Mouse (Mus musculus) urinary bladder, postnatal 25 days (tissue): ENCODE data around the gene Iqschfp.

Experiments used
- DNase-seq: peaks from one replicate; pipeline ENCODE4 v3.0.0; 2022; ENCODE audit warnings: low spot score

Gene Iqschfp

DNA sequence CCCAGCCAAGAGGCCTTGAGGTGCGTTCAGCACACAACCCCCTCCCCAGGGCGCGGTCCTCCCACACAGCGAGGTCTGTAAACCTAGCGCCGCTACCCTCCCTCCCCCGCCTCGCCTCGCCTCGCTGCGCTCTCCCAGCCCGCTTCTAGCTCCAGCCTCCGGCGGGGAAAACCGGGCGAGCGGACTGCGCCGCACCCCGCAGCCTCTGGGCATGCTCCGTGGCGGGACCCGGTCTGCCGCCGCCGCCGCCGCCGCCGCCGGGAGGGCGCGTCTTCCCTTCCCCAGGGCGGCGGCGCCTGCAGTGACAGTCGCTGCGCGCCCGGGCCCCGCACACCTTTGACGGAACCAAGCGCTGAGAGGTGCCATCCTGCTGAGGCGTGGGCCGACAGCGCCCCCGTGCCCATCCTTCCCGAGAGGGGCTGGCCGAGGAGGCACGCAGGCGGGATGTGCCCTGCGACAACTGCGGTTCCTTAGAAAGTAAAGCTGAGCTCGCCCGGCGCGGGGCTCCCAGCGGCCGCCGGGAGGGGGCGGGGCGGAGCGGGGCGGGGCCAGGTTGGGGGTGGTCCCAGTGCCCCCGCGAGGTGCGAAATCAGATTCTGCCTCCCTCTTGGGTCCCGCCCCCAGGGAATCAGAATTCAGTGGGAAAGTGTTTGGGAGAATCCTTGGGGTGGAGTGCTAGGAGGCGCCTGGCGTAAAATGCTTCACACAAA lies 601.7 kb downstream of the Iqschfp start:
- peak; percentile 57 for DNase-seq

DNA sequence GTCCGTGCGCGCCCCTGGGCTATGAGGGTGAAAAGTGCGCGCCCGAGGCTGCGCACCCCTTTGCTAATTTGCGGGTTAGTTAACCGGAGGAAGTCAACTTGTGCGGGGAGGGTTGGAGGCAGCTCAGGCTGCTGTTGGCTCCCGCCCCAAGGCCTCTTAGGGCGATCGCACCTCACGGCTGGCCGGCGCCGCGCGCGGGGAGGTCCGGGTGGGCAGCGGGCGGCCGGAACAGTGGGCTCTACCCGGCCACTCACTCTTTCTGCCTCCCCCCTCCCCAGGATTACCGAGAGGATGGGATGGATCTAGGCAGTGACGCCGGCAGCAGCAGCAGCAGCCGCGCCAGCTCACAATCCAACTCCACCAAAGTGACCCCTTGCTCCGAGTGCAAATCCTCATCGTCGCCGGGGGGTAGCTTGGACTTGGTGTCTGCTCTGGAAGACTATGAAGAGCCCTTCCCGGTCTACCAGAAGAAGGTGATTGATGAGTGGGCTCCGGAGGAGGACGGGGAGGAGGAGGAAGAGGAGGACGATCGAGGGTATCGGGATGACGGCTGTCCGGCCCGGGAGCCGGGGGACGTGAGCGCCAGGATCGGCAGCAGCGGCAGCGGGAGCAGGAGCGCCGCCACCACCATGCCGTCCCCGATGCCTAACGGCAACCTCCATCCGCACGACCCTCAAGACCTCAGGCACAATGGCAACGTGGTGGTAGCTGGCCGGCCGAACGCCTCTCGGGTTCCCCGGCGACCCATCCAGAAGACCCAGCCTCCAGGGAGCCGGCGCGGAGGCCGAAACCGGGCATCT lies 602.5 kb downstream of the Iqschfp start:
- peak; percentile 29 for DNase-seq

DNA sequence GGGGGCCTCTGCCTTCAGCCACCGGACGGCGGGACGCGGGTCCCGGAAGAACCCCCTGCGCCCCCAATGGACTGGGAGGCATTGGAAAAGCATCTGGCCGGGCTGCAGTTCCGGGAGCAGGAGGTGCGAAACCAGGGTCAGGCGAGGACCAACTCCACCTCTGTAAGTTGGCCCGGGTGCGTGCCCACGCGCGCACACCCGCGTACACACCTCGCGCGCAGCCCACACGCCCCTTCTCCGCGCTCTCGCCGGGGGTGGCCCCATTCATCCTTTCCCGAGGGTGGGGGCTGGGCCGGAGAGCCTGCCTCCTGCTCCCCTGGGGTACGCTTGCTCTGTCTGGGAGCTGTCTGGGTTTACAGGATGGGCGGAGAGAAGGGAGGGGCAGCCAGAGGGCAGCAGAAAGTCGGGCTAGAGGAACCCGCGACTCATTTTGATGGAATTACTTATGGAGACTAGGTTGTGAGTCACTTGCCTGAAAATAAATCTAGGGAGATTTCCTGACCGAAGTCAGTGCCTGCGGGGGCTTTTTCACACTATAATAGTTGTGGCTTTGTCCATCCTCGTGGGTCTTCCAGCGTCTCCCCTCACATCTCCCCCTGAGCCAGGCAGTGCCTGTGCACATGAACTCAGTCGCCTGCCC lies 603.2 kb downstream of the Iqschfp start:
- DNase-seq, result peak; percentile 34

DNA sequence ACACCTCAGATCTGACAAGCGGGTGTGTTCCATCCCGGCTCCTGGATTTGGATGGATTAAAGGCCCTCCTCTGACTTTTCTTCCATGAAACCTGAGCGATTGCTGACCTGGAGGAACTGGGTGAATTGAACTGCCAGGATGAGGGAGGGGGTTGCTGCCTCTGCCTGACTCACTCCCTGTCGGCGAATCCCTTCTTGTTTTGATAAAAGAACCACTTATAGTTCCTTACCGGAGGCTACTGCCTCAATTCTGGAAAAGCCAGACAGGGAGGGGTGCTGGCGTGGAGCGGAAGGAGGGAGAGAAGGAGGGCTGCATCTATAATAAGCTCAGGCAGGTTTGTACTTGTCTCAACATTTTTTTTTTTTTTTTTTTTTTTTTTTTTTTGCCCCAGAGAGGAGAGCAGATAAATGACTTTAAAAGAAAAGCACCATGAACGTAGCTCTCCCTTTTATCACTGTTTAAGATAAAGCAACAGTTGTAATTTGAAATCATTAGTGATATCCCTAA lies 603.8 kb downstream of the Iqschfp start:
- DNase-seq, result peak; percentile 16

DNA sequence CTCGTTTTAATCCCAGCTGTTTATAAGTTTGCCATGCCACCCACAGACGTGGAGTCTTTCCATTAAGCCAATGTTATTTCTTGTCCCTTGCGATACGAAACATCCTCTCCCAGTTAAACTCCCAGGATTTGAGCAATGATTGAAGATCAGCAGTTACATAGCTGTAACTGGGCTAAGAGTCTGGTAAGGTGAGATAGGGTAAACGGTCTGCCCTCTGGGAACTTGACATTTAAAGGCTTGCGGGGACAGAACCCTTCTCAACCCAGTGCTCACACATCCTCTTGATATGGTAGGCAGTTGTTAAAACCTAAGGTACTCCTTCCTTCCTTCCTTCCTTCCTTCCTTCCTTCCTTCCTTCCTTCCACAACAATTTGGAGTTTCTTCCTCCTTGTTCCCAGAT lies 604.5 kb downstream of the Iqschfp start:
- DNase-seq, result no peak

DNA sequence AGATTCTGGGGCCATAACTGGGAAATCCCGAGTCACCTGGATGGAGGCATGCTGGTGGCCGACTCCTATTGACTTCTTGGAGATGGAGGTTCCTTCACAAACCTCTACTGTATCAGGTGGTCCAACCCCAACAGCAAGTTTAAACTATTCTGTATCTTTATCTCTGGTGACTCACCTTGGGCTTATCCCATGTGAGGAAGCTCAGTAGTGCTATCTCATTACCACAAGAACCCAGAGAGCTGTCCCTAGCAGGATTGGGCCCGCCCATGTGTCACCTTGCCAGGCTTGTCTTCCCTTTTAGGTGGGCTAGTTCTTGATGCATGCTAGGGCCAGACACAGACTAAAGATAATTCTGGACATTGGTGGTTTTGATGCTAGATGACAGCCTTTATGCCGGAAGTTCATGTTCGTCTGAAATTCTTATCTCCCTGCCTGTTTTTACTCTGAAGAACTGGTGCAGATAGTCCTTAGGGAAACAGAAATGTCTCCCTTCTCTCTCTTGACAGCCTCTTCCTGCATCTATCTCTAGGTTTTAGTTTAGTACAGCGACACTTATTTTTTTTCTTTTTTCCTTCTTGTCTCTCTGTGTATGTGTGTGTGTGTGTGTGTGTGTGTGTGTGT lies 607.6 kb downstream of the Iqschfp start:
- DNase-seq, result no peak

DNA sequence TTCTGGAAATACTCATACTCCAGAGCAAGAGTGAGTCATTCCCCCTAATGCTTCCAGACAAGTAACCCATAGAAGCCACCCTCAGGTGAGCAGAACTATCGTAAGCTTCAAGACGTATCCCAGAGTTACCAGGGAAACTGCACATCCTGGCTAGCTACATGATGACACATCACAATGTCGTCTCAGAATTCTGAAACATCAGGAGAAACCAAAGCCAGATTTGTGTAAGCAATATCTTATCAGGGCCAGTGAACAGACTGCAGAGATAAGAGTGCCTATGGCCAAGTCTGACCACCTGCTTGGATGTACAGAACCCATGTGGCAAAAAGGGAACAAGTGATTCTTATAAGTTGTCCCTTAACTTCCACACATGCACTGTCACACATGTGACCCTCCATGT lies 612.8 kb downstream of the Iqschfp start:
- no peak for DNase-seq

DNA sequence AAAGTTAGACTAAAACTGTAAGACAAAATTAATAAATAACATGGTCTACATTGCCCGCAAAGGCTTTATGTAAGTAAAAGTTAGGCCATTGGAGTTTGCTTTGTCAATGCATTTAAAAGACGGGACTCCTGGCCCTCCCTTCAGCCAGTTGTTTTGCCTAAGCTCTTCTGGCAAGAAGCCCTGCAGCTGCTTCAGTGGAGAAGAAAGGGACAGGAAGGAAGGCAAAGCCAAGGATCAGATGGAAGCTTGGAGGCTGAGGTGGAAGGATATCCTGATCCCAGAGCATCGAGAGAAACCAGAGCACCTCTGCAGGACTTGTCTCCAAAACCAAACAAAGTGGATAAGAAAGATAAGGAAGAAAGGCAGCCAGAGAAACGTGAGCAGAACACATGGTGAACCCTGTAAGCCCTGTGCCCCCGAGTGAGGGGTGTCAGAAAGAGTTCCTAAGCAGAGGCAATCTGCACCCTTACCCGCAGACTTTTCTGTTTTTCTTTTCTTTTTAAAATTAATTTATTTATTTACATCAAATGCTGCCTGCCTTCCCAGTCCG lies 614.8 kb downstream of the Iqschfp start:
- DNase-seq, result no peak

DNA sequence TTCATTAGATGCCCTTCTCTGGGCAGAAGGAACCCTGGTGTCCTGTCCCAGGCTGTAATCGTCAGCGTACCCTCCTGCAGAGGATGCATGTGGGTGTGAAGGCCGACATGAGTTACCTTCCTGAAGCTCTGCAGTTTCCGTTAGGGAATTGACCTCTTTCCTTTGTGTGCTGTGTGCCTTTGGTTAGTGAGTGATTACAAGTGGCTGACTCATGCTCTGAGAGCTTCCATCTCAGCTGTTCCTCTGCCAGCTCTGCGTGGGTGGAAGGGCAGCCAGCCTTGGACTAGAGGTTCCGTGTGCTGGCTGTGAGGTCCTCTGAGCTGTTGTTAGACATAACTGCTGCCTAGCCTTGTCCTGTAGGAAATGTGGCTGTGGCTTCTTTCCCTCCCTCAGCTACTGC lies 616.6 kb downstream of the Iqschfp start:
- DNase-seq, result peak; percentile 48

DNA sequence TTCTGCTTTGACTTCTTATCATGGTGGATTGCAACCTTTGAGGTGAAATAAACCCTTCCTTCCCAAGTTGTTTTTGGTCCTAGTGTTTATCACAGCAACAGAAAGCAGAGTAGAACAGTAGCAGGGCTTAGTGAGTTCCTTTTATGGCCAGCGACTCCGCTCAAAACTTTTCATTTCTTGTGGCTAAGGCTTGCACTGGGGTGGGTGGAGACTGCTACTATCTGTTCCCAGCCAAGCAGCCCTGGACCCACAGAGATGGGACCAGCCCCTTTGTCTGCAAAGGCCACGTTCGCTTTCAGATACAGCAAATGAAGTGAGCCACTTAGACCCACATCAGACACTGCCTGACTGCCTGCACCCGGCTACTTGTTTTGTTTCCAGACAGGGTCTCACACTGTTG lies 618.8 kb downstream of the Iqschfp start:
- no peak for DNase-seq

DNA sequence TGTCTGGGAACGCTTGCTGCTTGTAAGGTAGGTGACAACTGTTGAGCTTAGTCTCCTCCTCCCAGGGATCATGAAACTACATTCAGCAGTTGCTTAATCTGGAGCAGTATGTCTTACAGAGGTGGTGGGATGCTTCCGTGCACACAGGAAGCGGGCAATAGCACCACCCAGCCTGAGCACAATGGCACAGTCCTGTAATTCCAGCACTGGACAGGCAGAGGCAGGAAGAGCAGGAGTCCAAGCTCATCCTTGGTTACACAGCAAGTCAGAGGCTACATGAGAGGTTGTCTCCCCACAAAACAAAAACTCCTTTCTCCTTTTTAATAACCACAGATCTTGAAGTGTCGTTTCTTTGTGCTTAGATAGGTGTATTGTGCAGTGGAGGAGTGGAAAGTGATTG lies 619.7 kb downstream of the Iqschfp start:
- no peak for DNase-seq

DNA sequence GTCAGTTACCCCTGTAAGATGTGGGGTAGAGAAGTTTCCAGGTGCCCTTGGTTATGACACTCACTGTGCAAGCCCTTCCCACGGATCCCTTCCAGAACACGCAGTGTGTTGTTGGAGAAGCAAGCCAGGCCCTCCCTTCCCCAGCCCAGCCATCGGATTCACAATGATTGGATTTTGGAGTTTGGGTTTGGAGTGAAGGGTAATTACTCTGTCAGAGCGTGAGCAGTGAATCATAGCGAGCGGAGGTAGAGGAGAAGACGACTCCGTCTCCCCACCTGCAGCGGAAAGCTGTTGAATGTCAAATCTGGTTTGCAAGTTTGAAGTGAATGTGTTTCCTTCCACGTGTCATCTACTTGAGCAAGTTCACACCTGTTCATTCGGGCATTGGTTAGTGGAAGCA lies 620.3 kb downstream of the Iqschfp start:
- DNase-seq, result no peak

DNA sequence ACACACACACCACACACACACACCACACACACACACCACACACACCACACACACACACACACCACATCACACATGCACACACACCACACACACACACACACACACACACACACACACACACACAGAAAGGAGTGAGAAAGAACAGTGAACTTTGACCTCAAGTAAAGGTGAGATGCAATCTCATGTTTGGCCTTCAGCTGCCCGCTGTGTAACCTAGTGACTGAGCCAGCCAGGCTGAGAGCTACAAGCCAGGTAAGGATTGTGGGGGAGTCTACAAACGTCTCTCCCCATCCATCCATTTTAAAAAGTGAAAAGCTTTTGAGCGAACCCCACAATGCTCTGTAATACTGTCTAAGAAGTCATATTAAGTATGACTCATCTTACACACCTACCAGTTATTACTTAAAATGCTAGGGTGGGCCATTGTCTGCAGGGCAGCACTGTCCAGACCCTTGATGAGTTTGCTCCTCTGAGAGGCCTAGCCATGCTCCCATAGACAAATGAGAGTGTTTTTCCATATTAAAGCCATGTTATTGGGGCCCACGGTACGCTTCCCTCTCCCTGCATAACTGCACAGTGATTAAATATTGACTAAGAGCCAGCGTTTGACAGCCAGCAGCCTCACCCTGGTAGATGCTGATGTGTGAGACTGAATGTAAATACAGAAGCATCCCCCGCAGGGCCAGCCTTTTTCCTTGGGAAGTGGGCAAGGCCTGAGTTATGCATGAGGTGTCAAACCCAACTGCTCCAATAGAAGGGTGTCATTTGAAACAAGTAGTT lies 621.5 kb downstream of the Iqschfp start:
- DNase-seq, result no peak

DNA sequence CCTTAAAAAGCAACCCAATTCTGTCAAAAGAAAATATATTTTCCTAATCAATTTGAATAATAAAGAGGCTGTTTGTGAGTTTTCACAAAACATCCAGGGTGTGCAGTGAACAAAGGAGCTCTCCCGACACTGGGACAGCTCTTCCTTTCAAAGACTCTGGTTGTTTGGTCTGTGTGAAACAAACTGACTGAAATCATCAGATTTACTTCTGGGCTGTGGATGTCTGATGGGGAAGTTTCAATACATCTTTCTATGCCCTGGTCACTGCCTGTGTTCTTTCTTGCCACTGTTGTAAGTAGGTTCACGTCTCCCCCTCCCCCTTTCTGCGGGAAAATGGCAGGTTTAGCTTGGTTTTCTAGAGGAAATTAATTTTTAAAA lies 622.1 kb downstream of the Iqschfp start:
- no peak for DNase-seq

DNA sequence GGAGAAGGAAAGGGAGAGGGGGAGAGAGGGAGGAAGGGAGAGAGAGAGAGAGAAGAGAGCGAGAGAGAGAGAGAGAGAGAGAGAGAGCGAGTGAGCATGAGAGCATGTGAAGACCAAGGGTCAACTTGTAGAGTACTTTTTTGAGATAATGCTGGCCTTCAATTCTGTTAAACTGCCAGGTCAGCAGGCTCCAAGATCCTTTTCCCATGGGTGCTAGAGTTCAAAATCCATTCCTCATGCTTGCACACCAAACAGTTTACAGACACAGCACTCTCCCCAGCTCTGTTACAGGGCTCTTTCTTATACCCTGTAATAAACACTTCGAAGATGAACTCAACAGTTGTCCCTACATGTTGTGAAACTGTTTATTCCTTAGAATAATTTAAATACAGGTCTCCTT lies 622.7 kb downstream of the Iqschfp start:
- DNase-seq, result no peak

DNA sequence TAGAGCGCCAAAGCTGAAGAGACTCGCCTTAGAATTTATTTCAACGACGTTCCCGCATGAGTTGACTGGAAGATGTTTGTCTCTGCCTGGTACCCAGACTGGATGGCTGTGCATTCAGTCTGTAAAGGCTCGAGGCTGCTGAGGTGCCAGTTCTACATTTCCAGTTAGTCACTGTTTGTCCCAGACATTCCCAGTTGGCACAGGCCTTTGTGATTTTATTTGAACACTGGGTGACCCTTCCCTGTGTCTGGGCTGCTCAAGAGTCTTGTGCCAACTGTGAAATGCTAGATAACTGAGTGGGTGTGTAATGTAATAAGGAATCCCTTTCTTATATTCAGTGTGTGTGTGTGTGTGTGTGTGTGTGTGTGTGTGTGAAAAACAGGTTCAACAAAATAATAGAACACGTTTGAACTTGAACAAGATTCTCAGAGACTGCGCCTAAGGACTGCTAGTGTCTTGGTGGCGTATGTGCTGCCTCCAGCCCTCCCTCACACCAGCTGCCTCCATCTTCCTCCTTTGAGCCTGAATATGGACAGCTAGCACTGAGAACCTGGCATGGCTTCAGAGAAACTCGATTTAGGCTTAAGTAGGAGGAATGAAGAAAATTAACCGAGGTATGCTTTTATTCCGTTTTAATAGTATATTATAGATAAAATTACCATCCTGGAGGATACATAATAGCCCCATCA lies 624.5 kb downstream of the Iqschfp start:
- DNase-seq, result no peak

DNA sequence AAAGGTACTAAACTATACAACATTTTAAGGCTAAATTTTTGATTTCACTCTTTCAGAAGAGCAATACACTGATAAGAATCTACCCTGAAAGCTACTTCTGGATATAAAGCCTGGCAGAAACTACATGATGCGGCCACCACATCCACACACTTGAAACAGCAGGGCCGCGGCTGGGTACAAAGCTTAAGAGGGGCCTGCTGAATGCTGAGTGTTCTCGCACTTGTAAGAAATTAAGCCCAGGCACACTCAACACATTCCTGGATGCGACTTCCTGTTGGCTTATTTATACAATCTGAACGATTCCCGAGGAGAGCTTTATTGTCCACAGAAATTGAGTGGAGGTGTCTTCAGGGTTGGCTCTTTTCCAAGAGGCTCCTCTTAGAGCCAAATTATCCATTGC lies 625.2 kb downstream of the Iqschfp start:
- no peak for DNase-seq

DNA sequence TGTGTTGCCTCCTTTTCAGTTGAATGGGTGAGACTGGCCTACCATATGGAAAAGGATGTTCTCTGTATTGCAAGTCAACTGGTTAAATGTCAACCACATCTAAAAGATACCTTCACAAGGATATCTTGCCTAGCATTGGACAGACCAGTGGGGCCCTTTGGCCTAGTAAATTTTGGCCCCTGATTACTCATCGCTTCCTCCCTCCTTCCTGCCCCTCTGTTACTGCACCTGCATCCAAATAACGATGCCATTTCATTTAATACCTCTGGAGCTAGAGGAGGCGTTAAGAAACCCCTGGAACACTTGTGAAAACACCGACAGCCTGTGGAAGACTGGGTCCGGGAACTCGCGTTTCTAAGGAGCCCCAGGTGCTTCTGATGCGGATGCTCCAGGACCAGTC lies 626.0 kb downstream of the Iqschfp start:
- DNase-seq, result no peak

DNA sequence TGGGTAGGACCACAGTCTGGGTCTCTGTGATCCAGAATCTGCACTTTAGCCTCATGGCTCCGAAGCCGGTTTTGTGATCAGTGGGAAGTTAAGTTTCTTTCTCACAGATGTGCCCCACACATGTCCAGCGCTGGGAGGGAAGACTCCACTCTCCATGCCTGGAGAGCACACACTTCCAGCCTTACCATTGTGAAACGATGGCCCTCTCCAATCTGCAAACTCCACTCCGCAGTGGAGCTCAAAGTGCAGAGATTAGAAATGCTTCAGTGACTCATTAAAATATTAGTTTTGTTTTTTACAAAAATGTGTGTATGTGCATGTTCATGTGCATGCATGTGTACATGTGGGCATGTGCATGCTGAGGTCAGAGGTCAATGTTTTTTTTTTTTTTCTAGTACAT lies 626.6 kb downstream of the Iqschfp start:
- no peak for DNase-seq

DNA sequence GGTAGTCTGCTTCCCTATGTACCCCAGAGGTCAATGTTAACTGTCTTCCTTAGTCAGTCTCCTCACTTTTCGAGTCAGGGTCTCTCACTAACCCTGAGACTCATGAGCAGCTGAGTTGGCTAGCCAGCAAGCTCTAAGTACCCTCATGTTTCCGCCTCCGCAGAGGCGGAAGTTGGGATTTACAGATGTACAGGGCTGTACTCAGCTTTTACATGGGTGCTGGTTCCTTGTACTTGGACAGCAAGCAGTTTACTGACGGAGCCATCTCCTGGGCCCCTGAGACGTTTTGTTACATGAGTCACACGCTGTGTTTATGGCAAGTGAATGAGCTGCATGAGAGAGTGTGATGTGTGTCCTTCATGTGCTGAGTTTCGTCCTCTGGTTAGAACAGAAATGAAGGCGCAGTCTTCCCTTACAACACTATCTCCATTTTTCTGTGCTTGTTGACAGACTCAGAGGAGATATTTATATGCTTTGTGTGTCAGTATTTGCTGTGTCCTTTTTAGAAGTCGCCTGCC lies 633.4 kb downstream of the Iqschfp start:
- DNase-seq, result no peak

DNA sequence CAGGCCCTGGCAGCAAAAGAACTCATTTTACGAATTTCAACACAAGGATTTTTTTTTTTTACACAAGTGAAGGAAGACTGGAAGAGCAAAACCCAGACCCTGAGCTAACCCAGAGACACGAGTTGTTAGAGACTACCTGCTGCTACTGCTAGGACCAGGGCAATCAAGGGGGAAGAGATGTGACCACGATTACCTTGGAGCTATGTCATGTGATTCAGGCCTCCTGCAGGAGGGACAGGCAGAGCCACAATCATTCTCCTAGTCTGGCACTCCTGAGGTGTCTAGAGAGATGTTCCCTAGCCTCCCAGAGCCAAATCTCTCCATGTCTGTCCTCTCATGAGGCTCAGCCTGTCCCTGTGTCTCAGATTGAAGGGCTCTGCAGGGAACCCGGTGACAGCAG lies 634.4 kb downstream of the Iqschfp start:
- DNase-seq, result no peak
